Mouse (Mus musculus): Measurements from ENCODE around the gene Lpin3.
A peak's percentile ranks its signal among the peaks of the same experiment; 100 is the strongest.

GRCm38 (mm10) chr2:160955331-160955730 lies 74.9 kb downstream of the Lpin3 start:
- peak; percentile 74 for TF ChIP-seq CTCF (IDR thresholded peaks at IDR 0.05)
- no peak for TF ChIP-seq EP300 (IDR thresholded peaks at IDR 0.05; ENCODE audit: insufficient read depth, low read depth, low read length)
- no peak for TF ChIP-seq POLR2A (IDR thresholded peaks at IDR 0.05; ENCODE audit: insufficient read depth, low read depth, low read length)

Measured in heart, adult 2 months (tissue).